Mouse (Mus musculus) neural tube, embryonic 15.5 days (tissue): ENCODE results near the gene Vps13c. TPM values are rescaled to one million over a fixed set of nuclear protein-coding genes. Genes with fewer than 3 reads are reported as not detected.

Source experiments
- ATAC-seq: fragments of 200-750 bp; cut with Nextera tagmentation; 2 replicates; pipeline ENCODE4 v1.8.0; 2017; ENCODE audit warnings: mild to moderate bottlenecking, moderate TSS enrichment, moderate library complexity; ENCODE audit not compliant: low FRiP score
- H3K27ac ChIP-seq: fragments of 300-500 bp; sonication (generic); replicated peaks from 2 replicates; pipeline ENCODE4 v1.5.1; 2015; ENCODE audit warnings: mild to moderate bottlenecking, inconsistent platforms
- H3K27me3 ChIP-seq: fragments of 300-500 bp; sonication (generic); replicated peaks from 2 replicates; pipeline ENCODE4 v1.6.1; 2015; ENCODE audit warnings: inconsistent platforms
- H3K36me3 ChIP-seq: fragments of 300-500 bp; sonication (generic); 2 replicates; pipeline ENCODE4 v1.6.1; 2015; ENCODE audit warnings: inconsistent platforms
- H3K4me1 ChIP-seq: fragments of 300-500 bp; sonication (generic); 2 replicates; pipeline ENCODE4 v1.6.1; 2015; ENCODE audit warnings: inconsistent platforms
- H3K4me2 ChIP-seq: fragments of 300-500 bp; sonication (generic); 2 replicates; pipeline ENCODE4 v1.6.1; 2015; ENCODE audit warnings: inconsistent platforms, mild to moderate bottlenecking, moderate library complexity
- H3K4me3 ChIP-seq: fragments of 300-500 bp; sonication (generic); replicated peaks from 2 replicates; pipeline ENCODE4 v1.5.1; 2015; ENCODE audit warnings: mild to moderate bottlenecking, inconsistent platforms
- H3K9ac ChIP-seq: fragments of 300-500 bp; sonication (generic); replicated peaks from 2 replicates; pipeline ENCODE4 v1.6.1; 2015; ENCODE audit warnings: mild to moderate bottlenecking, inconsistent platforms
- H3K9me3 ChIP-seq: fragments of 300-500 bp; sonication (generic); replicated peaks from 2 replicates; pipeline ENCODE4 v1.6.1; 2016; ENCODE audit warnings: inconsistent platforms
- WGBS: fragments of 180-500 bp; shearing (Covaris S2); methylation state at CpG from one replicate; pipeline ENCODE4 v1.1.7; 2015; ENCODE audit warnings: mixed read lengths; 5-methylcytosine and 5-hydroxymethylcytosine counted together
- polyA plus RNA-seq: library from polyadenylated mRNA; unstranded; fragments of >200 nt; fragmentation: Nextera tagmentation; extraction: Ambion mirVana; gene quantifications from 2 replicates; pipeline ENCODE4 v1.2.1, GENCODE M21; 2015

Vps13c gene
- polyA plus RNA-seq, 1 experiment from 2014 or later: 8.4 TPM

GRCm38 (mm10) chr9:67893474-67893873, 53.3 kb downstream of the Vps13c start:
- H3K36me3 ChIP-seq: peaks cover 36% of the 10 kb centered on the region
- no peaks in the 10 kb centered on the region for H3K4me1 ChIP-seq
- no peaks in the 10 kb centered on the region for H3K27me3 ChIP-seq
- H3K27ac ChIP-seq: no peak overlapping the region
- no peak overlapping the region for H3K4me3 ChIP-seq
- H3K9me3 ChIP-seq: no peaks in the 10 kb centered on the region
- H3K4me2 ChIP-seq: no peak overlapping the region
- H3K9ac ChIP-seq: no peak overlapping the region
- no peak for ATAC-seq
- 96% methylated on average over 1 of the region's 1 CpGs for WGBS

GRCm38 (mm10) chr9:67896646-67897295, 56.6 kb downstream of the Vps13c start:
- 71% methylated on average over 12 of the region's 12 CpGs for WGBS
- no peaks in the 10 kb centered on the region for H3K27me3 ChIP-seq
- H3K4me1 ChIP-seq: no peaks in the 10 kb centered on the region
- no peak overlapping the region for H3K27ac ChIP-seq
- no peaks in the 10 kb centered on the region for H3K9me3 ChIP-seq
- no peak for ATAC-seq
- H3K4me3 ChIP-seq: no peak overlapping the region
- peaks cover 39% of the 10 kb centered on the region for H3K36me3 ChIP-seq
- no peak overlapping the region for H3K9ac ChIP-seq
- no peak overlapping the region for H3K4me2 ChIP-seq

- no peak overlapping the region for H3K4me3 ChIP-seq
- no peaks in the 10 kb centered on the region for H3K27me3 ChIP-seq
- 56% methylated on average over 5 of the region's 5 CpGs for WGBS
- H3K9ac ChIP-seq: no peak overlapping the region
- no peak overlapping the region for H3K4me2 ChIP-seq
- no peak overlapping the region for H3K27ac ChIP-seq
- peaks cover 40% of the 10 kb centered on the region for H3K36me3 ChIP-seq
- no peak for ATAC-seq
- H3K4me1 ChIP-seq: no peaks in the 10 kb centered on the region
- H3K9me3 ChIP-seq: no peaks in the 10 kb centered on the region
Measured at GRCm38 (mm10) chr9:67900398-67900797, 60.2 kb downstream of the Vps13c start.

GRCm38 (mm10) chr9:67904355-67904754, 64.2 kb downstream of the Vps13c start:
- H3K4me1 ChIP-seq: no peaks in the 10 kb centered on the region
- H3K4me2 ChIP-seq: no peak overlapping the region
- H3K9ac ChIP-seq: no peak overlapping the region
- no peak for ATAC-seq
- peaks cover 56% of the 10 kb centered on the region for H3K36me3 ChIP-seq
- WGBS: 77% methylated on average over 6 of the region's 6 CpGs
- no peak overlapping the region for H3K4me3 ChIP-seq
- H3K27ac ChIP-seq: no peak overlapping the region
- H3K9me3 ChIP-seq: no peaks in the 10 kb centered on the region
- no peaks in the 10 kb centered on the region for H3K27me3 ChIP-seq

- H3K4me3 ChIP-seq: no peak overlapping the region
- no peak overlapping the region for H3K9ac ChIP-seq
- no peak overlapping the region for H3K4me2 ChIP-seq
- H3K4me1 ChIP-seq: no peaks in the 10 kb centered on the region
- no peaks in the 10 kb centered on the region for H3K9me3 ChIP-seq
- no peak for ATAC-seq
- WGBS: 79% methylated on average over 2 of the region's 2 CpGs
- H3K36me3 ChIP-seq: peaks cover 66% of the 10 kb centered on the region
- H3K27me3 ChIP-seq: no peaks in the 10 kb centered on the region
- H3K27ac ChIP-seq: no peak overlapping the region
Measured at GRCm38 (mm10) chr9:67905541-67905940, 65.3 kb downstream of the Vps13c start.

GRCm38 (mm10) chr9:67914681-67915080, 74.5 kb downstream of the Vps13c start:
- Histone ChIP-seq H3K9me3 (no peaks in the 10 kb centered on the region), H3K27ac (no peak overlapping the region), H3K27me3 (no peaks in the 10 kb centered on the region), H3K4me2 (no peak overlapping the region), H3K36me3 (peaks cover 57% of the 10 kb centered on the region), H3K4me1 (no peaks in the 10 kb centered on the region), H3K9ac (no peak overlapping the region), H3K4me3 (no peak overlapping the region)
- ATAC-seq: no peak
- WGBS: 93% methylated on average over 7 of the region's 7 CpGs

GRCm38 (mm10) chr9:67922350-67922749, 82.2 kb downstream of the Vps13c start:
- WGBS: 35% methylated on average over 5 of the region's 5 CpGs
- H3K27ac ChIP-seq: no peak overlapping the region
- no peaks in the 10 kb centered on the region for H3K27me3 ChIP-seq
- H3K9me3 ChIP-seq: no peaks in the 10 kb centered on the region
- H3K4me3 ChIP-seq: no peak overlapping the region
- no peak overlapping the region for H3K9ac ChIP-seq
- H3K4me2 ChIP-seq: no peak overlapping the region
- no peaks in the 10 kb centered on the region for H3K4me1 ChIP-seq
- peaks cover 42% of the 10 kb centered on the region for H3K36me3 ChIP-seq
- no peak for ATAC-seq

GRCm38 (mm10) chr9:67930629-67931028, 90.4 kb downstream of the Vps13c start:
- no peak for ATAC-seq
- Histone ChIP-seq H3K36me3 (peaks cover 57% of the 10 kb centered on the region), H3K27me3 (no peaks in the 10 kb centered on the region), H3K4me2 (no peak overlapping the region), H3K9me3 (no peaks in the 10 kb centered on the region), H3K9ac (no peak overlapping the region), H3K4me3 (no peak overlapping the region), H3K27ac (no peak overlapping the region), H3K4me1 (no peaks in the 10 kb centered on the region)
- WGBS: 73% methylated on average over 7 of the region's 7 CpGs

GRCm38 (mm10) chr9:67937286-67937685, 97.1 kb downstream of the Vps13c start:
- H3K4me3 ChIP-seq: no peak overlapping the region
- peaks cover 43% of the 10 kb centered on the region for H3K36me3 ChIP-seq
- no peaks in the 10 kb centered on the region for H3K4me1 ChIP-seq
- H3K9ac ChIP-seq: no peak overlapping the region
- H3K9me3 ChIP-seq: no peaks in the 10 kb centered on the region
- H3K27me3 ChIP-seq: no peaks in the 10 kb centered on the region
- no peak overlapping the region for H3K27ac ChIP-seq
- H3K4me2 ChIP-seq: no peak overlapping the region
- ATAC-seq: no peak
- 56% methylated on average over 2 of the region's 2 CpGs for WGBS

- WGBS: 74% methylated on average over 7 of the region's 7 CpGs
- no peak for ATAC-seq
- Histone ChIP-seq H3K27ac (no peak overlapping the region), H3K9me3 (no peaks in the 10 kb centered on the region), H3K27me3 (no peaks in the 10 kb centered on the region), H3K9ac (no peak overlapping the region), H3K36me3 (peaks cover 55% of the 10 kb centered on the region), H3K4me3 (no peak overlapping the region), H3K4me1 (no peaks in the 10 kb centered on the region), H3K4me2 (no peak overlapping the region)
Measured at GRCm38 (mm10) chr9:67955466-67956010, 115.3 kb downstream of the Vps13c start.

- no peak for ATAC-seq
- Histone ChIP-seq H3K27ac (no peak overlapping the region), H3K4me3 (no peak overlapping the region), H3K27me3 (no peaks in the 10 kb centered on the region), H3K4me2 (no peak overlapping the region), H3K9ac (no peak overlapping the region), H3K4me1 (peaks cover 8% of the 10 kb centered on the region; the same call in 1 of the 2 replicates), H3K9me3 (no peaks in the 10 kb centered on the region), H3K36me3 (peaks cover 30% of the 10 kb centered on the region)
- WGBS: 96% methylated on average over 5 of the region's 5 CpGs
Measured at GRCm38 (mm10) chr9:67961953-67962352, 121.8 kb downstream of the Vps13c start.

GRCm38 (mm10) chr9:67965889-67966288, 125.7 kb downstream of the Vps13c start:
- peak; percentile 70 for ATAC-seq
- Histone ChIP-seq H3K27me3 (no peaks in the 10 kb centered on the region), H3K4me1 (peaks cover 8% of the 10 kb centered on the region; the same call in 1 of the 2 replicates), H3K36me3 (peaks cover 31% of the 10 kb centered on the region), H3K9ac (no peak overlapping the region), H3K27ac (no peak overlapping the region), H3K4me2 (0 out of 2 replicates have a peak overlapping the region, but pooled peaks have one; percentile 4), H3K9me3 (no peaks in the 10 kb centered on the region), H3K4me3 (no peak overlapping the region)
- 11% methylated on average over 14 of the region's 14 CpGs for WGBS
